Mouse (Mus musculus) common myeloid progenitor, adult 5-6 weeks (primary cell): ENCODE measurements around the gene Acvr1. TPM values are rescaled to one million over a fixed set of nuclear protein-coding genes. Genes with fewer than 3 reads are reported as not detected.

Experiments
- ATAC-seq: replicated peaks from 2 replicates; pipeline ENCODE4 v1.8.0; 2016; ENCODE audit warnings: low read depth, mild to moderate bottlenecking, moderate TSS enrichment, inconsistent platforms; ENCODE audit not compliant: poor library complexity, severe bottlenecking
- total RNA-seq: library from RNA; stranded (forward); fragments of 200-1000, 187-1606 nt; gene quantifications from 2 replicates; pipeline ENCODE4 v1.2.3, GENCODE M21; 2017

The Acvr1 gene
- total RNA-seq, 1 experiment from 2014 or later: 3.0 TPM

DNA sequence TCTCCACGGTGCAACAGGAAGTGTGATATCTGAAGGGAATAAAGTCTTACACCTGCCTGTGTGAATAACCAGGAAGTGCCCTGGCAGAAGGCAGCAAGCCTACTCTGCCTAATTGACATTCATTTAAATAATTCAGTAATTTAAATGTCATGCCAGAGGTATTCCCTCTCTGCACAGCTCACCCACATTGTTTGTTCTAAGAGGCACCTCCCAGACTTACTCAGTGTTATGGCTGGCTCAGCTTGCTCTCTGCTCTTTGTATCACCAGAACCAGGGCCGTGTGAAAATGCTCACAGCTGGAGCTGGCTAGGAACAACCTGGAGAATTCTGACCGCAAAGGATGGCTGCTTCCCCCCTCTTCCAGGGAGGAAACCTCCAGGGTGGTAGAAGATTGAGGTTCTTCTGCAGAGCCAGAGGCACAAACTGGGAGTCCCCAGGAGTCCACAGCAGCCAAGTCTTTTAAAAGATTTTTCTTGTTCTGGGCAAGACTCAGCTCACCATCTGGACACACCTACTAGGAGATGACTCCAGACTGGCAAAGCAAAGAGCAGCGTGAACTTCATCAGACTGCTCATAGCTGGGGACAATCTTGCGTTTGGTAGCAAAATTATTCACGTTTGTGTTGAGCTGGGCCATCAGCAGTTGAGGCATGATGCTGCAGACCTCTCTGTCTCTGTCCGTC, 82.5 kb downstream of the Acvr1 start:
- no peak for ATAC-seq

DNA sequence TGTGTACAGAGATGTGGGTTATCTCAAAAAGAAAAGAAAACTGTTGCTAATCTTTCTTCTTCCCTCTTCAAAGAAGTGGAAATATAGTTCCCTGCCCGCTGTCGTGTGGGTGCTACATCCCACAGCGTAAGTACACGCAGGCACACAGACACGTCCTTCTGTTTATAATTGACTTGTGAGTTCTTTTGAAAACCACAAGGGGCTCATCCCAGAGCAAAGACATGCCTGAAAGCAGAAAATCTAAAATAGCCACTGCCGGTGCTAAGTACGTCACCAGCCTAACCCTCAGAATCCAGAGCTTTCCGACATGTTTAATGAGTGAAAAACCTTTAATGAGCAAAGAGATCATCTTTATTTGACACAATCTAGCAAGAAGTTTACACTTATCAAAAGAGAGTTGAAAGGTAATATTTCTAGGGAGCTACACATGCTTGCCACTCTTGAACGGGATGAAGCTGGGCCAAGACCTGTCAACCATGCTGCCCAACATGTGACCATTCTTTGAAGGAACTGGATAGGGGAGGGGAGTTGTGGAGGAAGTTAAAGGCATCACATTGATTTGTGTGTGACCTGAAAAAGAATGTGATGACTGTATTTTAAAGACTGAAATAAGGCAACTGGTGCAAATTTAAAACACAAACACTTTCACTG, 85.4 kb downstream of the Acvr1 start:
- no peak for ATAC-seq

DNA sequence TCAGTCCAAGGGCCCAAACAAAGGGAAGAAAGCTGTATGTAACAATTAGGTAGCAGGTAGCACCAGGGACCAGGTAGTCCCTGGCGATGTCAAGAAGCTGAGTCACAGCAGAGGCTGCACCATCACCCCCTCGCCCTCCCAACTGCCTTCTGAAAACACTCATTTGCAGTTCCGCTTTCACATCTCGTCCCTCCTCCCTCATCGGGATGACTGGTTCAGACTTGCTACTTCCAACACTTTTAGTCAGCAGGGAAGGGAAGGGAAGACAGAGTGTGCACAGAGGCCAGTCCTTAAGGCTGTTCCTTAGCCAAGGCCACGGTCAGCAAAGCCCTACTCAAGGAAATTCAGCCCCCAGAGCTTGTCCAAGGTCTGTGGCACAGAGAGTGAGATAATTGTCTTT, 86.2 kb downstream of the Acvr1 start:
- peak; percentile 80 for ATAC-seq

DNA sequence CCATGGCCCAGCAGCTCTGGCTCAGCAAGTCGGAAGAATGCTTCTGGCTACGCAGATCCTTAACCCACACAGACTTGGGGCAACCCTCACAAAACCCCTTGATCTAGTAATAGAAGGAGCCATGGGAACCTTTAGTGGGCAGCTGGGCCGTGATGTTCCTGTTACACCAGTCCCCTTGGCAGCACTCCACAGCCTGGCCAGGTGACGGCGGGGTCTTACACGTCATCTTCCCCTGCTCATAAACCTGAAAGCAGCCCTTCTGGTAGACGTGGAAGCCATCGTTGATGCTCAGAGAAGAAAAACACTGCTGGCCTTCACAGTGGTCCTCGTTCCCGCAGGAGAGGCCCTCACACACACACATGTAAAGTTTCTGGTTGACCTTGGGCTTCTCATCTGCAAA, 87.4 kb downstream of the Acvr1 start:
- ATAC-seq: no peak

DNA sequence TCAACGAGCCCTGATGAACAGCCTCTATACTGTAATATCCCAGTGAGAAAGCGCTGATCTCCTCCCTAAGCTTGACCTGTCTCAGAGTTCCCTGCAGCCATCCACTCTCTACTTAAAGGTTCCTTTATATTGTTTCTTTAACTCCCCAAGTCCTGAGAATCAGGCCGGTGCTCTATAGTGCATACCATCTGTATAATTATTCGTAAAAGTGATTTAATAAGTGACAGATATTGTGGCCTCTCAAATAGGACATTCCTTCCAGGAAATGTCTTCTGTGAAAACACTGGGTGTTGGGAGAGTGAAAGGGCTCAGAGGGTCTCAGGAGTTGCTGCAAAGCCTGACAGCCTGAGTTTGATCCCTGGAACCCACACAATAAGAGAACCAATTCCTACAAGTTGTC, 88.8 kb downstream of the Acvr1 start:
- no peak for ATAC-seq

DNA sequence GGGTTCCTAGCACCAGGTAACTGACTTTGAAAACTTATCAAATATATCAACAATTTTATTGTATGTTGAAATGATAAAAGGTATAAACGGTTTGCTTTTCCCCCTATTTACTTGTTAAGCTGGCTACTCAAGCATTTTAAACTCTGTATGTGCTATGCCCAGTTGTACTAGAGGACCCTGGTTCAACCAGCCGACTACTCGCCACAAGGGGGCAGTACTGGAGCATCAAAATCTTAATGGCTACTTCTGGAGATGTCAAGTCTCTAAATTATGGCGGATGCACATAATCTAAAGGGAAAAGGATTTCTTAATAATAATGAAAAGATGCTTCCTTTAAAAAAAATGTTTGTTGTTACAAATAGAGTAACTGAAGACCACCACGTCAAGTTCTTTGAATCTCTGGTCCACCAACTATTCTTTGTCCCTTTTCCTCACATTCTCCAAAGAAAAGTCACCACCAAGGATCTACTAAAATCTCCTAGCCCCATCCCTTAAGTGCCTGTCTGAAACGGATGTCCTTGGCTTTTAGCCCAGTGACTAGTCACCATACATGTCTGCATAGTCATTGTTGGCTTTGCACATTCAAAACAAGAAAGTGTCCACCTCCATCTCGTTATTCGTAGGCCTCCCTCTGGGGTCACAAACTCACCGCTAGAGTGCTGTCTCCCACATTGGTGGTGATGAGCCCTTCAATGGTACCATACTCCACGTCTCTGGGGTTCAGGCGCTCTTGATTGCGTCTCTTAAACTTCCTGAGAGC, 89.8 kb downstream of the Acvr1 start:
- ATAC-seq: peak; percentile 82

DNA sequence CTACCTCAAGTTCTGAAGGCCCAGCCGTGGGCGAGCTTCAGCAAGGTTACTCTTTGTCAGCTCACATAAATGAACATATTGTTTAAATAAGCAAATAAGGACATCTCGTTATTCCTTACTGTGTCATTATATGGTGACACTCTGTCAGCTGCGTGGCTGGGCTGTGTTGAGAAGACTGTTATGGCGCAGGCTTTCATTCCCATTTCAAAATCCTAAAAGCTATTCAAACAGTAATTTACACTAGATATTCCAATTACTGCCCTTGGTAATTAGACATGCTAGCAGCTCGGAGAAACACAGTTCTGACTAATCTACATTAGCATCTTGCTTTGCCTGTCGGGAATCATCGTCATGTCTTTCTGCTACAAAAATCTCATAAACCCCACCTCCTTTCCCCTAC, 91.4 kb downstream of the Acvr1 start:
- ATAC-seq: no peak

DNA sequence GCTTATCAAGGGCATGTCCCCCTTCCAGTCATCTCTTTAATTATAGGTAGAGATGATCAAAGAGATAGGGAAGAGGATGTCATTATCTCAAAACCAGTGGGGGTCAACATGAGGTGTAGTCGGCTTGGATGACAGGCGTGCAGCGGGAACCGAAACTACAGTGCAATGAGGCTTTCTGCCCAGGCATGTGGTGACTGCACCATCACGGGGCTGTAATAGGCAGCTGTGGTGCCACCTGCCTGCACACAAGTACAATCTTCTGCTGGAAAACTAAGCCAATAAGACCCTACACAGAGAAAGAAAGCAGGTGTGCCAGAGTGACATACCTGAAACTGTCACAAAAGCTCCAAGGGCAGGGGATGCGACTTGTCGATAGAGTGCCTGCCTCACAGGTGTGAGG, 96.7 kb downstream of the Acvr1 start:
- no peak for ATAC-seq

DNA sequence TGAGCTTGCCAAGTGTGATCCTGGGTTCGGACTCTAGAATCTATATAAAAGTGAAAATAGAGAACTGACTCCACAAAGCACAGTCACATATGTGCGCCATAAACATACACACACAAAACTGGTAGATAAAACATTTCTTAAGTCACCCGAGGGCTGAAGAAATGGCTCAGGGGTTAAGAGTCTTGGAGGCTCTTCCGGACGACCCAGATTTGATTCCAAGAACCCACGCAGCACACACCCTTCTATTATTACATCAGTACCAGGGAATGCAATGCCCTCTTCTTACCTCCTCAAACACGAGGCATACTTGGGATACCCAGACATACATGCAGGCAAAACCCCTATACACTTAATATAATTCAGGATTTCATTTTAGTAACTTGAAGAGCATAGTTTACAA, 97.1 kb downstream of the Acvr1 start, which contains the start of gene Gm17409:
Gene Gm17409 (plus strand): TSS at position 301 of the 400 bp plus-strand sequence.
- ATAC-seq: no peak

DNA sequence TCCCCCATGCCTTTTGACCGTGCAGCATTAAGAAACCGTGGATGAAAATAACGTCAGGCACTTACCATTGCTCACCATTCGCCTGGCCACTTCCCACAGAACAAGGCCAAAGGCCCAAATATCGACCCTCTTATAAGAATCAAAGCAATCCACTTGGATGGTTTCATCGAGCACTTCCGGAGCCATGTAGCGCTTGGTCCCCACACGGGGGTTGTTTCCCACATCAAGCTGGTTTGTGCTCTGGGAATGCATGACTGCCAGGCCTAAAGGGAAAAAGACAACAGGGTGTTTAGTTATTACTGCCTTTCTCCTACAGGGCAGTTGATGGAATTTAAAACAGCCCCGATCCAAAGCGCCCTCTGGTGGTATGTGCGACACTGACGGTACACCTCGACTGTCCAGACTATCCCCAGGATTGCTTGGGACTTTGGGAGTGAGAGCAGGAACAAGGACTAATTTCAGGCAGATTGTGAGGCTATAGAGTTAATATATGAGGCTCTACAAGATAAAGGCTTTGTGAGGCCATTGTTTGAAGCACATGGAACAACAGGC, 108.1 kb downstream of the Acvr1 start:
- ATAC-seq: peak; percentile 63; the same call in 1 of the 2 replicates

DNA sequence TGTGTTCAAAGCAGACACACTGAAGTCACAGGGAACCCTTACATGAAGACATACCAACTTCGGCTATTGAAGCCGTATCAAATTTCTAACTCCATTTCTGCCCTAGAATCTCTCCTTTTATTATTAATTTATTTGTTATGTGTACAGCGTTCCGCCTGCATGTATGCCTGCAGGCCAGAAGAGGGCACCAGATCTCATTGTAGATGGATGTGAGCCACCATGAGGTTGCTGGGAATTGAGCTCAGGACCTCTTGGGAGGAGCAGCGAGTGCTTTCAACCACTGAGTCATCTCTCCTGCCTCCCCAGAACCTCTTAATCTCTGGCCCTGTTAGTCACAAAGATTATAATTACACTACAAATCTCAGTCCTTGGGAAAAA, 109.5 kb downstream of the Acvr1 start:
- no peak for ATAC-seq

DNA sequence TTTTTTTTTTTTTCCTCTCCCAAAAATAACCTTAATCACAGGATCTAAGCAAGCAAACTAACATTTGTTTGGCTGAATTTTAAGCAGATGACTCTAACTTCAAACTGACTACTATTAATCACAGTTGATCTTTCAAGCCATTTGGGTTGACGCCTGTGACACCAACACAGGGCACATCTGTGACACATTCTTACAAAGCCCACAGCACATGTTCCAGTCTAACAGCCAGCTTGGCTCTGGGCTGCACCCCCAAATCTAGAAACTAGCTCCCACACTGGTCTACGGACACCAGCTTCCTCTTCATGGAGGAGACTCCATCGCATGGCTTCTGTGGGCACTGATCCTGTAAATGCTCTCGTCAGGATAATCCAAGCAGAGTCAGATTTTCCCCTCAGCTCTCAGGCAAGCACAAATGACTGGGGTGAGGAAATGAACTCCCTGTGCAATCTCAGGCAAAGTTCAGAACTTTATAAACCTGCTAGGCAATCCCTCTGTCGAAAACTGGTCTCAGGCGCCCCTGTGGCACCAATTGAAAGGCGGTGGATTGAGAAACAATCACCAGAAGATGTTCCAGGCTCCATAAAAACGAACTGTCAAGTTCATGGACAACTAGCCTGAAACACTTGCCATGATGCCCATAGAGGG, 110.0 kb downstream of the Acvr1 start:
- no peak for ATAC-seq

DNA sequence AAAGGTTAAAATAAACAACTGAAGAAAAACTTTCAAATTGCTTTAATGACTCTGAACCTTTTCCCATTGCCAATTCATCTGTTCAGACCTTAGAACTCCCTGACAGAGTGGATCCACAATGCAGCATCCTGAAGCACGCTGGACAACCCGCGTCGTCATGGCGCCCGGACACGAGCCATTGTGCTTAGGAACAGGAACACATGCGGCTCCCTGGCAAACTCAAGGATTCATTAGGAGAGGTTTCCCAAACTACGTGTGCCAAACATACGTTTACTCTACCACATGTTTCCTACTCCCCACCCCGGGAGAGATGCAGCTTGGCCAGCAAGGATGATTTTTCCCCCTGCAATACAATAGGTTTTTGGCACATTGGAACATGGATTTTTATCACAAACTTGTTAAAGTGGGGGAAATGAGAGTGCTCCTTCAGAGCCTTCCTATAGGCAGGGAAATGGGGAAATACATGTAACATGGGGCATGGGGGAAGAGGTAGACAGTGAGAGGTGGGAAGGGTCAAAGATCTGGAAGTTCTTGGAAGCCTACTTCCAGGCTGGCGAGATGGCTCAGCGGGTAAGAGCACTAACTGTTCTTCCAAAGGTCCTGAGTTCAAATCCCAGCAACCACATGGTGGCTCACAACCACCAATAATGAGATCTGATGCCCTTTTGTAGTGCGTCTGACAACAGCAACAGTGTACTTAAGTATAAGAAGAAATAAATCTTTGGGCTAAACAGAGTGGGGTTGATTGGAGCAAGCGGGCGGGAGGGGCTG, 112.7 kb downstream of the Acvr1 start:
- no peak for ATAC-seq

DNA sequence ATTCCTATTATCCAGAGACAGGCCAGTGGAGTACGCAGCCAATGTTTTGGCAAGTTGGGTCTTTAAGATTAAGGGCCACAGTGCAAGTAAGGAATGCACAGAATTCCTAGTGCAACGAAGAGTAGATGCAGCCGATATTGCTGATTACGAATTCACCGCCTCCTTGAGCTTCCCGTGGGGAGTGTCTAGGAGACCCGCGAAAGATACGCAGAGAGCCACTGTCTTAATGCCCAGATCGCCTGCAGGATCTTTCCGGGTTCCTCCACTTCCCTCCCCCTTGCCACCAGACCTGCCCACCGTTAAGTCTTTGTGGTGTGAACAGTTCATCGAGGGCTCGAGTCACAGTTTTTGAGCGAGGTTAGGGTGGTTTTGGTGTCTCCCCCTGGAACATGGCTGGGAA, 120.0 kb downstream of the Acvr1 start:
- ATAC-seq: no peak

DNA sequence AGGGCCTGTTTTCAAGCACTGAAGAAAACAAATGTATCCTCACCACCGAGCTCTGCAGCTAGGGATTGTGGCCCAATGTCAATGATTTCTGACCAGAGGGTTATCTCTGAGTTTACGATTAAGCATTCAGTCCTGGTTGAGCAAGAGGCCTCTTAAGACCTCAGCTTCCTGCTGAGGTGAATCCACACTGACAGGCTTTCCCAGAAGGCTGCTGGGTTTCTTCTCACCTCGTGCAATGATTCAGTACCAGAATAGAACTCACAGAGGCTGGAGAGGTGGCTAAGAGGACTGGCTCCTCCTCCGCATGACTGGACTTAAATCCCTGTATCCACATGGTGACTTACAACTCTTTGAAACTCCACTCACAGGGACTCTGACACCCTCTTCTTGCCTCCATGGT, 123.8 kb downstream of the Acvr1 start:
- ATAC-seq: no peak

DNA sequence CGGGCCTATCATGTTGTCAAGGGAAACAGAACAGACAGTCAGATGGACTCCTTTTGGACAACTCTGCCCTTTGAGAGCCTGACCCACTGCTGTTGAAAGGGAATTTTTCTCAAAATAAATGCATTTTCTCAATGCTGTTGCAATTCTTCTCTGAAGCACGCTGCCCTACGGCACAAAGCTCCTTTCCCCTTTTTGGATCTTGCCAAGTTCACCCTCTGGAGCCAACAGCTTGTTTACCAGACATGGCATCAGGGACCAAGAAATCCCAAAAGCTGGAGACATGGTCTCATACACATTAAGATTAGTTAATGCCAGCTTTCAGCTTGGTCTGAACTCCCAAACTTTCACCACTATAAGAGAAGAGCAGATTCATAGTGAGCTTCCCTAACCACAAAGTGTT, 130.0 kb downstream of the Acvr1 start:
- ATAC-seq: no peak

DNA sequence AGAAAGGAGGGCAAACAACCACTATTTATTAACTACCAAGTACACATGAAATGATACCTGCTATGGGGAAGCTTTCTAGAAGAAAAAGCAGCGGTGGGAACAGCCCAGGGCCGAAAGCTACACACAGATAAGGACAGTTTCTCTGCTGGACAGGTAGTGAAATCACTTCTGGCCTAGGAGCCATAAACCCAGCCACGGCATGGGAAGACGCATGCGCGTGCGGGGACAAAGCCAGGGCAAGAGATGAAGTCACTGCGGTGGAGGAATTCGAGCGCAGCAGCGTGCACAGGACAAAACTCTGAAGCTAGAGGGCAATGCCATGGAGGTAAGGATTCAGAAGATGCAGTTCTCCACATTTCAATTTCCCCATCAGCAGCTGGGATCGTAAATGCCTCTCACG, 131.4 kb downstream of the Acvr1 start:
- ATAC-seq: no peak

DNA sequence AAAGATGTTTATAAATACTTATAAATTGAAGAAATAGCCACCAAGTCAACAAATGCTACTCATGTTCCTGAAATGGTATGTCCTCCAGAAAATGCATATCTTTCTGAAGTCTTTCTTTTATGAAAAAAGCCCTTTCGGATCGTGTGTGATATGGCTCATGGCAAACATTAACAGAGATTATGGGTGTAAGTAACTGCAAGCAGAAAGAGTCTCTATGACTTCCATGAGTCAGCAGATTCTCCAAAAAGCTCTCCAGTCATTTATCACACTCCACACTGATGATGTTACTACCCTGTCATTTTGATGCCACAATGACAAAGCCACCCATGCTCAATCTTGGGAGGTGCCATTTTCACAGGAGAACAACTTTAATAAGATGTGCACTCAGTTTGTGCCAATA, 132.5 kb downstream of the Acvr1 start:
- ATAC-seq: no peak

DNA sequence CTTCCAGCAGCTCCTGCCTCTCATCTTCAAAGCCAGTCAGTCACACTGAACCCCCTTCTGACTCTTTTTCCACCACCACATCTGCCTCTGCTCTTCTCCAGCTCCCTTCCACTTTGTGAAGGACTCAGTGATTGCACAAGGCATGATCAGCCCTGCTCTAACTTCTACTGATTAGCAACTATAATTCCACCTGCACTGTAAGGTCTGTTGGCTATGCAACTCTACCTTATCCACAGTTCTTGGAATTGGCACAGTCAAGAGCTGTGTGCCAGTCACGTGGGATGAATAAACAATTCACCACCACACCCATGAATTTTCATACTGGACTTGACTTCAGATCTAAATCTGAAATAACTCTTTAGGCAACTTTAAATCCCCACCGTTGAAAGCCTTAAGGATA, 133.6 kb downstream of the Acvr1 start:
- ATAC-seq: no peak

DNA sequence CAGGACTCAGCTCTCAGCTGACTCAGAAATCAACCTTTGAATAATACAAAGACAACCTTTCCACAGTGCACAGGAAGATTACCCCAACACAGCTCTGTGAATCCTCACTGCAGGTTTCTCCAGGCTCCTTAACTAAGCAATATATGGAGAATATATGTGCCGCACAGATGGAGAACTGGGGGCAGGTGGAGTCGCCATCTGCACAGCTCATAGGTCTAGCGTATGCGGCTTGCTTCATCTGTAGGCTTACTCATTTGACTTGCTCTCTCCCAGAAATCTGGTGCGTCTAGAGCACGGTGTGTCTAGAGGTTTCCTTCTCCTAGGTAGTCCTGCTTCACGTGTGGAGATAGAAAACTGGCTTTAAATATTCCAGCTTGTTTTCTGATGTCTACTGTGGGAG, 134.7 kb downstream of the Acvr1 start:
- ATAC-seq: no peak
